20 mouse cellular contexts compared by ENCODE assay signal in genomic region chr15:101773420-101773819, GRCm38 (mm10). TPM values are rescaled to one million over a fixed set of nuclear protein-coding genes. Genes with fewer than 3 reads are reported as not detected.
DNase-seq lines count a peak whose midpoint lies in the region; TF ChIP-seq lines count a peak whose summit lies in the region.
"Had no signal": no experiment of that assay in that cellular context is flagged by ENCODE, and none has a peak within 500 bp of the region (broad histone marks: within the 10 kb centered on the region; RNA-seq: fewer than 3 reads in every experiment).

No protein-coding gene starts in this region.

- no peak for TF ChIP-seq POLR2A in brain, embryonic 14.5 days (IDR thresholded peaks at IDR 0.05; ENCODE audit: borderline replicate concordance, extremely low read depth, insufficient read depth, insufficient read length, poor library complexity, severe bottlenecking)

- peak; percentile 17 for DNase-seq in adrenal gland, postnatal 10 days
- no peak for DNase-seq in adrenal gland, adult 2 months
- DNase-seq in layer of hippocampus, adult 2 months (ENCODE audit: low spot score in 2 of 2): peak; percentile 11 to 35
- no peak for DNase-seq in layer of hippocampus, adult 9-10 months (ENCODE audit: low spot score)
- peak; percentile 2 for DNase-seq in brain, embryonic 14.5 days (ENCODE audit: low read depth)
- peak; percentile 32 for DNase-seq in lung, postnatal 36 days
- no peak for DNase-seq in Muller cell, postnatal 12 days (ENCODE audit: inconsistent ontology term)
- no peak for DNase-seq in spleen, postnatal 10 days (ENCODE audit: low spot score in 2 of 2)

- no peak for TF ChIP-seq CTCF in layer of hippocampus, adult 2 months (conservative IDR thresholded peaks at IDR 0.05)
- TF ChIP-seq CTCF in brain, embryonic 14.5 days (IDR thresholded peaks at IDR 0.05; ENCODE audit: borderline replicate concordance, extremely low read depth, insufficient read depth, insufficient read length): no peak

- no peak overlapping the region for H3K4me3 ChIP-seq in layer of hippocampus, adult 2 months
- H3K4me3 ChIP-seq: forebrain, embryonic 12.5 days; limb, embryonic 13.5 days; liver, embryonic 15.5 days; midbrain, embryonic 10.5 days; neural tube, embryonic 12.5 days had no signal

- no peak overlapping the region for H3K27ac ChIP-seq in layer of hippocampus, adult 2 months
- H3K27ac ChIP-seq: forebrain, embryonic 12.5 days; limb, embryonic 13.5 days; liver, embryonic 15.5 days; midbrain, embryonic 10.5 days; neural tube, embryonic 12.5 days had no signal

RNA-seq across cellular contexts. Expression of gene Krt72, which starts 12.8 kb away (rescaled TPM):
- total RNA-seq in adrenal gland, postnatal 10 days (2021): not detected
- not detected for total RNA-seq in adrenal gland, adult 2 months (2021)
- polyA plus RNA-seq in adrenal gland, adult 2 months (2012; rRNA removed): not detected in 2 replicates
- total RNA-seq in layer of hippocampus, adult 2 months (2021): not detected
- polyA plus RNA-seq in brain, embryonic 14.5 days (2012; rRNA removed): 0.04 and 0.08 TPM in 2 replicates
- total RNA-seq: adrenal gland, postnatal 36 days; gastrocnemius, adult 18-20 months; hematopoietic stem cell, adult 5-6 weeks; left cerebral cortex, postnatal 10 days; monocyte, adult 5-6 weeks had no signal
- polyA plus RNA-seq: forebrain, embryonic 12.5 days; heart, embryonic 14.5 days; kidney, embryonic 14.5 days; liver, embryonic 15.5 days; midbrain, embryonic 10.5 days; neural tube, embryonic 12.5 days had no signal

RNA-seq across cellular contexts. Expression of gene Krt73, which starts 28.7 kb away (rescaled TPM):
- total RNA-seq in adrenal gland, postnatal 10 days (2021): not detected
- total RNA-seq in adrenal gland, adult 2 months (2021): not detected
- polyA plus RNA-seq in adrenal gland, adult 2 months (2012; rRNA removed): not detected in 2 replicates
- 1 to 10 TPM; 6.3 to 8.0 TPM for total RNA-seq in layer of hippocampus, adult 2 months (2021)
- 0.78 and 0.98 TPM in 2 replicates for polyA plus RNA-seq in brain, embryonic 14.5 days (2012; rRNA removed)
- total RNA-seq: adrenal gland, postnatal 36 days; gastrocnemius, adult 18-20 months; hematopoietic stem cell, adult 5-6 weeks; monocyte, adult 5-6 weeks had no signal
- polyA plus RNA-seq: heart, embryonic 14.5 days; kidney, embryonic 14.5 days; limb, embryonic 13.5 days; liver, embryonic 15.5 days; midbrain, embryonic 10.5 days had no signal

RNA-seq across cellular contexts. Expression of gene Krt71, which starts 30.5 kb away (rescaled TPM):
- not detected for total RNA-seq in adrenal gland, postnatal 10 days (2021)
- not detected for total RNA-seq in adrenal gland, adult 2 months (2021)
- polyA plus RNA-seq in adrenal gland, adult 2 months (2012; rRNA removed): not detected in 2 replicates
- total RNA-seq in layer of hippocampus, adult 2 months (2021): not detected
- polyA plus RNA-seq in brain, embryonic 14.5 days (2012; rRNA removed): 0.09 and 0.18 TPM in 2 replicates
- total RNA-seq: adrenal gland, postnatal 36 days; hematopoietic stem cell, adult 5-6 weeks; left cerebral cortex, postnatal 10 days; monocyte, adult 5-6 weeks had no signal
- polyA plus RNA-seq: forebrain, embryonic 12.5 days; heart, embryonic 14.5 days; kidney, embryonic 14.5 days; limb, embryonic 13.5 days; liver, embryonic 15.5 days; midbrain, embryonic 10.5 days; neural tube, embryonic 12.5 days had no signal

RNA-seq across cellular contexts. Expression of gene Krt2, which starts 44.5 kb away (rescaled TPM):
- total RNA-seq in adrenal gland, postnatal 10 days (2021): not detected
- total RNA-seq in adrenal gland, adult 2 months (2021): not detected
- polyA plus RNA-seq in adrenal gland, adult 2 months (2012; rRNA removed): not detected in 2 replicates
- 1 to 10 TPM; 7.0 to 8.0 TPM for total RNA-seq in layer of hippocampus, adult 2 months (2021)
- polyA plus RNA-seq in brain, embryonic 14.5 days (2012; rRNA removed): not detected in 2 replicates
- total RNA-seq: adrenal gland, postnatal 36 days; gastrocnemius, adult 18-20 months; hematopoietic stem cell, adult 5-6 weeks; monocyte, adult 5-6 weeks had no signal
- polyA plus RNA-seq: forebrain, embryonic 12.5 days; heart, embryonic 14.5 days; kidney, embryonic 14.5 days; liver, embryonic 15.5 days; midbrain, embryonic 10.5 days; neural tube, embryonic 12.5 days had no signal

Comparison
In these comparisons a context has a peak if more than half of its experiments do, and no peak if none do; other contexts are left out.
1. DNase-seq: peak in adrenal gland, postnatal 10 days (single experiment), layer of hippocampus, adult 2 months (2 of 2), brain, embryonic 14.5 days (single experiment) and lung, postnatal 36 days (single experiment); none in adrenal gland, adult 2 months (single experiment), layer of hippocampus, adult 9-10 months (single experiment), Muller cell, postnatal 12 days (single experiment) and spleen, postnatal 10 days (0 of 2).
2. RNA of gene Krt73, which starts 28.7 kb away (total RNA-seq): 6.3 to 8.0 TPM in layer of hippocampus, adult 2 months; not detected in adrenal gland, postnatal 10 days and not detected in adrenal gland, adult 2 months; every median in the first group is over 4 times any median in the second.